Mouse (Mus musculus) MEL (cell line): ENCODE measurements around the gene Spata32.

Experiments
- CTCF ChIP-seq, 3 experiments: IDR thresholded peaks in 2 of 3; conservative IDR thresholded peaks in 1 of 3; 2 replicates each; pipeline ENCODE4 v1.5.1; 2011 to 2012; ENCODE audit warnings: low read length in 3 of 3, low read depth in 2 of 3, mild to moderate bottlenecking in 2 of 3, improper control_type of control experiment in 1 of 3, inconsistent platforms in 1 of 3, mixed read lengths in 1 of 3, moderate library complexity in 1 of 3; ENCODE audit not compliant: control insufficient read depth in 1 of 3, insufficient read depth in 1 of 3, poor library complexity in 1 of 3, severe bottlenecking in 1 of 3
- MYC ChIP-seq: IDR thresholded peaks from 2 replicates; pipeline ENCODE4 v1.6.1; 2011; ENCODE audit warnings: low read depth, mild to moderate bottlenecking, low read length, improper control_type of control experiment, moderate library complexity
- POLR2A ChIP-seq, 2 experiments: IDR thresholded peaks; 2 replicates each; pipeline ENCODE4 v1.6.1; 2011 to 2012; ENCODE audit warnings: low read length in 2 of 2, mild to moderate bottlenecking in 2 of 2, control low read depth in 1 of 2, improper control_type of control experiment in 1 of 2, low read depth in 1 of 2, moderate library complexity in 1 of 2; ENCODE audit not compliant: control insufficient read depth in 1 of 2, insufficient read depth in 1 of 2, poor library complexity in 1 of 2
- TAL1 ChIP-seq: IDR thresholded peaks from 2 replicates; pipeline ENCODE4 v1.6.1; 2012; ENCODE audit warnings: mild to moderate bottlenecking, inconsistent platforms, low read length, moderate library complexity, mixed read lengths
- TCF12 ChIP-seq: IDR thresholded peaks from 2 replicates; pipeline ENCODE4 v1.6.1; 2014; ENCODE audit warnings: low read depth, mild to moderate bottlenecking, inconsistent platforms, low read length, improper control_type of control experiment, moderate library complexity
- USF2 ChIP-seq, 2 experiments: IDR thresholded peaks; 2 replicates each; pipeline ENCODE4 v1.6.1; 2011 to 2012; ENCODE audit warnings: improper control_type of control experiment in 2 of 2, low read length in 2 of 2, borderline replicate concordance in 1 of 2, inconsistent platforms in 1 of 2, low read depth in 1 of 2, mild to moderate bottlenecking in 1 of 2; ENCODE audit not compliant: insufficient read depth in 1 of 2

GRCm38 (mm10) chr11:103192956-103193824 is 25.0 kb downstream of the Spata32 start:
- no peak for TF ChIP-seq POLR2A (IDR thresholded peaks at IDR 0.05; ENCODE audit: control insufficient read depth in 1 of 2, insufficient read depth in 1 of 2, low read depth in 1 of 2, low read length in 2 of 2, poor library complexity in 1 of 2)
- no peak for TF ChIP-seq CTCF (IDR thresholded peaks at IDR 0.05 in 2 of 3, conservative IDR thresholded peaks at IDR 0.05 in 1 of 3; ENCODE audit: control insufficient read depth in 1 of 3, insufficient read depth in 1 of 3, low read depth in 2 of 3, low read length in 3 of 3, poor library complexity in 1 of 3, severe bottlenecking in 1 of 3)
- TF ChIP-seq TAL1, result no peak
- no peak for TF ChIP-seq MYC
- no peak for TF ChIP-seq USF2 (IDR thresholded peaks at IDR 0.05; ENCODE audit: borderline replicate concordance in 1 of 2, insufficient read depth in 1 of 2, low read depth in 1 of 2, low read length in 2 of 2)
- TF ChIP-seq TCF12, result no peak
